Mouse (Mus musculus) spleen, adult 2 months (tissue): ENCODE data around the gene Ireb2.

Source experiments
- CTCF ChIP-seq: fragments of 200-500 bp; IDR thresholded peaks from 2 replicates; pipeline ENCODE4 v1.5.1; 2011; ENCODE audit warnings: mild to moderate bottlenecking, inconsistent platforms; ENCODE audit not compliant: insufficient read depth, insufficient read length, insufficient replicate concordance; ENCODE audit errors: extremely low read depth
- POLR2A ChIP-seq: fragments of 200-500 bp; IDR thresholded peaks from 2 replicates; pipeline ENCODE4 v1.6.1; 2011; ENCODE audit warnings: low read depth, low read length, inconsistent platforms

DNA sequence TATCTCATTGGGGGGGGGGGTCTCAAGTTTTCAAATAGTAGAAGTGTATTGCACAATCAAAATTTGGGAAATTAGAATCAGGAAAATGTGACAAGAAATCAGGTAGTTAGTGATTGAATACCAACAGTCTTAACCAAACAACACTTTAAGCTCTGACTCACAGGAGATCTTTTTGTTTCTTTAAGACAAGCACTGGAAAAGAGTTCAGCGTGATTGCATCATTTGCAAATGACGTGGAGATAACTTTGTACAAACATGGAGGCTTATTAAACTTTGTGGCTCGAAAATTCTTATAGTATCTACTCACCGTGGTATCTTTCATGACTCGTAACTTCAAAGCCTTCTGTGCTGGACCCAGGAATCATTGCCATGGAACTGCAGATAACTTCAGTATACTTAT lies 45.9 kb downstream of the Ireb2 start:
- TF ChIP-seq CTCF (no peak), POLR2A (no peak)
